Mouse (Mus musculus) heart, postnatal 0 days (tissue): Measurements from ENCODE around the gene Gsc2.

ENCODE experiments used
- CTCF ChIP-seq: IDR thresholded peaks from 2 replicates; pipeline ENCODE4 v1.5.1; 2016; ENCODE audit warnings: antibody characterized with exemption, control low read depth, low read depth
- EP300 ChIP-seq: IDR thresholded peaks from 2 replicates; pipeline ENCODE4 v1.6.1; 2016; ENCODE audit warnings: antibody characterized with exemption, low read depth

DNA sequence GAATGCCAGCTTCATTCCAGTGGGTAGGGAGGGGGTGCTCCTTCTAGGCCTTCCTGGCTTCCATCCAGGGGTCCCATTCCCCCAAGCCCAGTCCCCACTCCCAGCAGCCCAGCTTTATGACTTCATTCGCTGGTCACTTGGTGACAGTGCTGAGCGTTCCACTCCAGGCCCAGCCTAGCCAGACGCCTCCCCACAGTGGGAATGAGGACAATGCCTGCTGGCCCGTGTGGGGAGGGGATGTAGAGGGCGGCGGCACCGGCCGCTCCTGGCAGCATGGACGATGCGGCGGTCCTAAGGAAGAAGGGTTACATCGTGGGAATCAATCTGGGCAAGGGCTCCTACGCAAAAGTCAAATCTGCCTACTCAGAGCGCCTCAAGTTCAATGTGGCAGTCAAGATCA lies 16.4 kb downstream of the Gsc2 start, which contains the start of the genes Dgcr2 and Tssk2:
- TF ChIP-seq CTCF (no peak), EP300 (no peak)
